Mouse (Mus musculus) intestine, embryonic 14.5 days (tissue): ENCODE results near the gene Gfm1. TPM values are rescaled to one million over a fixed set of nuclear protein-coding genes. Genes with fewer than 3 reads are reported as not detected.

Experiments
- ATAC-seq: fragments of 200-750 bp; cut with Nextera tagmentation; replicated peaks from 2 replicates; pipeline ENCODE4 v1.8.0; 2017; ENCODE audit warnings: low read depth, moderate number of reproducible peaks, moderate TSS enrichment, moderate library complexity; ENCODE audit not compliant: low FRiP score, low TSS enrichment
- DNase-seq: peaks from one replicate; pipeline ENCODE4 v3.0.0-alpha.2; 2018; ENCODE audit warnings: low spot score
- H3K27ac ChIP-seq: fragments of 300-500 bp; sonication (generic); 2 replicates; pipeline ENCODE4 v1.5.1; 2014; ENCODE audit warnings: low read depth, mild to moderate bottlenecking, control low read depth
- H3K27me3 ChIP-seq: fragments of 300-500 bp; sonication (generic); replicated peaks from 2 replicates; pipeline ENCODE4 v1.6.1; 2014; ENCODE audit warnings: low read length, control low read depth; ENCODE audit not compliant: control insufficient read depth, insufficient read depth
- H3K36me3 ChIP-seq: fragments of 300-500 bp; sonication (generic); 2 replicates; pipeline ENCODE4 v1.6.1; 2014; ENCODE audit warnings: low read length, control low read depth; ENCODE audit not compliant: control insufficient read depth, insufficient read depth
- H3K4me1 ChIP-seq: fragments of 300-500 bp; sonication (generic); replicated peaks from 2 replicates; pipeline ENCODE4 v1.6.1; 2014; ENCODE audit warnings: low read length, control low read depth, mixed read lengths; ENCODE audit not compliant: control insufficient read depth, insufficient read depth
- H3K4me2 ChIP-seq: fragments of 300-500 bp; sonication (generic); 2 replicates; pipeline ENCODE4 v1.6.1; 2014; ENCODE audit warnings: low read length
- H3K4me3 ChIP-seq: fragments of 300-500 bp; sonication (generic); 2 replicates; pipeline ENCODE4 v1.5.1; 2014; ENCODE audit warnings: low read depth, low read length, control low read depth, mixed read lengths
- H3K9ac ChIP-seq: fragments of 300-500 bp; sonication (generic); 2 replicates; pipeline ENCODE4 v1.6.1; 2014; ENCODE audit warnings: mild to moderate bottlenecking, low read length
- H3K9me3 ChIP-seq: fragments of 300-500 bp; sonication (generic); 2 replicates; pipeline ENCODE4 v1.6.1; 2016; ENCODE audit warnings: low read length, control low read depth; ENCODE audit not compliant: control insufficient read depth
- WGBS: fragments of 180-500 bp; shearing (Covaris S2); extraction: QIAGEN DNeasy Blood & Tissue Kit; methylation state at CpG from one replicate; pipeline ENCODE4 v1.1.7; 2014; 5-methylcytosine and 5-hydroxymethylcytosine counted together
- polyA plus RNA-seq: library from polyadenylated mRNA; unstranded; fragments of >200 nt; fragmentation: Nextera tagmentation; extraction: Ambion mirVana; gene quantifications from 2 replicates; pipeline ENCODE4 v1.2.1, GENCODE M21; 2014

Gene Gfm1
- polyA plus RNA-seq, 1 experiment from 2014 or later = 54.9 TPM

DNA sequence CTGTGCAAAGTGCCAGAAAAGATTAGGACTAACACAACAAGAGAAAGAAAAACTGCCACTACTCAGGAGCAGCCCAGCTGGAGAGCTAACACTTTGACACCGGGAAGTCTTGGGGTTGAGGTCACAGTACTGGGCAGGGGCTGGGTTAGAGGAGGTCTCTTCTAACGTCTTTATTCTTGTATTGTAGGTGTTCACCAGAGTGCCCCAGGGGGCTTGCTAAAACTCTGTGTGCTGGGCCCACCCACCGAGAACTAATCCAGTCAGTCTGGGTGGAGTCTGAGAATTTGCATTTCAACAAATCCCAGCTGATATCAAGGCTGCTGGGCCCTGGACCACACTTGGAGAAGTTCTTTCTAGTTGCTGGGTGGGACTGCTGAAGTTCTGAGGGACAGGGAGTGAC, 74.0 kb downstream of the Gfm1 start:
- 18% methylated on average over 3 of the region's 3 CpGs for WGBS
- Histone ChIP-seq H3K9ac (no peak overlapping the region), H3K4me1 (no peaks in the 10 kb centered on the region), H3K27ac (no peak overlapping the region), H3K4me2 (no peak overlapping the region), H3K27me3 (no peaks in the 10 kb centered on the region), H3K36me3 (no peaks in the 10 kb centered on the region), H3K9me3 (no peaks in the 10 kb centered on the region), H3K4me3 (no peak overlapping the region)
- ATAC-seq (no peak), DNase-seq (no peak)

- H3K4me1 ChIP-seq = no peaks in the 10 kb centered on the region
- no peak overlapping the region for H3K27ac ChIP-seq
- no peak overlapping the region for H3K4me2 ChIP-seq
- DNase-seq = no peak
- no peaks in the 10 kb centered on the region for H3K27me3 ChIP-seq
- H3K4me3 ChIP-seq = no peak overlapping the region
- no peaks in the 10 kb centered on the region for H3K36me3 ChIP-seq
- whole genome bisulfite sequencing = 77% methylated on average over 2 of the region's 2 CpGs
- ATAC-seq = no peak
- no peak overlapping the region for H3K9ac ChIP-seq
- no peaks in the 10 kb centered on the region for H3K9me3 ChIP-seq
These were observed 75.4 kb downstream of the Gfm1 start for GRCm38 (mm10) chr3:67505286-67505685.

- no peaks in the 10 kb centered on the region for H3K9me3 ChIP-seq
- H3K4me1 ChIP-seq = no peaks in the 10 kb centered on the region
- no peak overlapping the region for H3K4me3 ChIP-seq
- H3K27me3 ChIP-seq = no peaks in the 10 kb centered on the region; the same call in 1 of the 2 replicates
- H3K36me3 ChIP-seq = no peaks in the 10 kb centered on the region
- H3K4me2 ChIP-seq = no peak overlapping the region
- 84% methylated on average over 10 of the region's 10 CpGs for WGBS
- no peak overlapping the region for H3K9ac ChIP-seq
- no peak for ATAC-seq
- no peak for DNase-seq
- no peak overlapping the region for H3K27ac ChIP-seq
These were observed 78.5 kb downstream of the Gfm1 start for GRCm38 (mm10) chr3:67508216-67508892.

- DNase-seq (peak; percentile 80), ATAC-seq (no peak; the same call in 1 of the 2 replicates)
- WGBS = 4% methylated on average over 5 of the region's 5 CpGs
- H3K4me3 ChIP-seq = no peak overlapping the region
- H3K9ac ChIP-seq = no peak overlapping the region
- H3K9me3 ChIP-seq = no peaks in the 10 kb centered on the region
- no peaks in the 10 kb centered on the region for H3K4me1 ChIP-seq
- no peak overlapping the region for H3K4me2 ChIP-seq
- peaks cover 23% of the 10 kb centered on the region for H3K27me3 ChIP-seq
- H3K36me3 ChIP-seq = no peaks in the 10 kb centered on the region
- no peak overlapping the region for H3K27ac ChIP-seq
These were observed 82.9 kb downstream of the Gfm1 start for GRCm38 (mm10) chr3:67512807-67513206.

GRCm38 (mm10) chr3:67514801-67515273, 84.9 kb downstream of the Gfm1 start:
- H3K27me3 ChIP-seq = peaks cover 23% of the 10 kb centered on the region
- H3K4me3 ChIP-seq = peak overlapping the region; percentile 42
- H3K9me3 ChIP-seq = no peaks in the 10 kb centered on the region
- no peak overlapping the region for H3K27ac ChIP-seq
- H3K4me1 ChIP-seq = no peaks in the 10 kb centered on the region
- WGBS = 7% methylated on average over 40 of the region's 40 CpGs
- DNase-seq (peak; percentile 56), ATAC-seq (no peak)
- H3K4me2 ChIP-seq = peak overlapping the region; percentile 99
- no peaks in the 10 kb centered on the region for H3K36me3 ChIP-seq
- H3K9ac ChIP-seq = peak overlapping the region; percentile 45

- ATAC-seq = peak; percentile 41; the same call in 1 of the 2 replicates
- H3K4me1 ChIP-seq = no peaks in the 10 kb centered on the region
- DNase-seq = peak; percentile 58
- H3K9ac ChIP-seq = peak within 1 kb of the TSS; percentile 45
- H3K9me3 ChIP-seq = no peaks in the 10 kb centered on the region
- no peaks in the 10 kb centered on the region for H3K36me3 ChIP-seq
- H3K27ac ChIP-seq = no peak within 1 kb of the TSS
- H3K4me2 ChIP-seq = peak within 1 kb of the TSS; percentile 99
- peaks cover 23% of the 10 kb centered on the region for H3K27me3 ChIP-seq
- WGBS = 2% methylated on average over 38 of the region's 38 CpGs
- H3K4me3 ChIP-seq = peak within 1 kb of the TSS; percentile 42
These were observed 85.4 kb downstream of the Gfm1 start, which contains the start of gene Rarres1 for GRCm38 (mm10) chr3:67515274-67515801. Gene Rarres1, minus strand, starts transcription at chr3:67515523.

GRCm38 (mm10) chr3:67520568-67521143, 90.8 kb downstream of the Gfm1 start:
- H3K9ac ChIP-seq = no peak overlapping the region
- WGBS = 86% methylated on average over 5 of the region's 5 CpGs

GRCm38 (mm10) chr3:67522709-67523108, 92.8 kb downstream of the Gfm1 start:
- ATAC-seq = no peak

More at GRCm38 (mm10) chr3:67520568-67521143, 90.8 kb downstream of the Gfm1 start:
- H3K36me3 ChIP-seq = no peaks in the 10 kb centered on the region
- no peaks in the 10 kb centered on the region for H3K4me1 ChIP-seq
- no peak overlapping the region for H3K27ac ChIP-seq
- H3K4me2 ChIP-seq = no peak overlapping the region
- DNase-seq (no peak), ATAC-seq (no peak)
- H3K4me3 ChIP-seq = no peak overlapping the region
- no peaks in the 10 kb centered on the region for H3K9me3 ChIP-seq
- peaks cover 12% of the 10 kb centered on the region for H3K27me3 ChIP-seq

More at GRCm38 (mm10) chr3:67522709-67523108, 92.8 kb downstream of the Gfm1 start:
- Histone ChIP-seq H3K9me3 (no peaks in the 10 kb centered on the region), H3K27me3 (no peaks in the 10 kb centered on the region), H3K36me3 (no peaks in the 10 kb centered on the region), H3K4me3 (no peak overlapping the region), H3K4me1 (no peaks in the 10 kb centered on the region), H3K27ac (no peak overlapping the region), H3K9ac (no peak overlapping the region), H3K4me2 (no peak overlapping the region)
- 80% methylated on average over 8 of the region's 8 CpGs for WGBS
- no peak for DNase-seq
